Mouse (Mus musculus) embryonic facial prominence, embryonic 15.5 days (tissue): ENCODE measurements around the gene Cnst. TPM values are rescaled to one million over a fixed set of nuclear protein-coding genes. Genes with fewer than 3 reads are reported as not detected.

Experiments
- ATAC-seq: fragments of 200-750 bp; cut with Nextera tagmentation; 2 replicates; pipeline ENCODE4 v1.8.0; 2017; ENCODE audit warnings: low read depth, moderate TSS enrichment; ENCODE audit not compliant: insufficient number of reproducible peaks, low FRiP score, low TSS enrichment
- H3K27ac ChIP-seq: fragments of 300-500 bp; sonication (generic); replicated peaks from 2 replicates; pipeline ENCODE4 v1.5.1; 2015; ENCODE audit warnings: mild to moderate bottlenecking, inconsistent platforms
- H3K27me3 ChIP-seq: fragments of 300-500 bp; sonication (generic); 2 replicates; pipeline ENCODE4 v1.6.1; 2015; ENCODE audit warnings: inconsistent platforms
- H3K36me3 ChIP-seq: fragments of 300-500 bp; sonication (generic); 2 replicates; pipeline ENCODE4 v1.6.1; 2015; ENCODE audit warnings: mild to moderate bottlenecking, inconsistent platforms
- H3K4me1 ChIP-seq: fragments of 300-500 bp; sonication (generic); 2 replicates; pipeline ENCODE4 v1.6.1; 2015; ENCODE audit warnings: inconsistent platforms
- H3K4me2 ChIP-seq: fragments of 300-500 bp; sonication (generic); replicated peaks from 2 replicates; pipeline ENCODE4 v1.6.1; 2015; ENCODE audit warnings: mild to moderate bottlenecking, inconsistent platforms
- H3K4me3 ChIP-seq: fragments of 300-500 bp; sonication (generic); replicated peaks from 2 replicates; pipeline ENCODE4 v1.5.1; 2015; ENCODE audit warnings: mild to moderate bottlenecking, inconsistent platforms
- H3K9ac ChIP-seq: fragments of 300-500 bp; sonication (generic); 2 replicates; pipeline ENCODE4 v1.6.1; 2015; ENCODE audit warnings: inconsistent platforms
- H3K9me3 ChIP-seq: fragments of 300-500 bp; sonication (generic); replicated peaks from 2 replicates; pipeline ENCODE4 v1.6.1; 2016; ENCODE audit warnings: inconsistent platforms
- WGBS: fragments of 180-500 bp; shearing (Covaris S2); methylation state at CpG from one replicate; pipeline ENCODE4 v1.1.7; 2015; 5-methylcytosine and 5-hydroxymethylcytosine counted together
- polyA plus RNA-seq: library from polyadenylated mRNA; unstranded; fragments of >200 nt; fragmentation: Nextera tagmentation; extraction: Ambion mirVana; gene quantifications from 2 replicates; pipeline ENCODE4 v1.2.1, GENCODE M21; 2015

The Cnst gene
- polyA plus RNA-seq, 1 experiment from 2014 or later, result 16.7 TPM

- no peaks in the 10 kb centered on the region for H3K36me3 ChIP-seq
- no peak overlapping the region for H3K4me2 ChIP-seq
- H3K9ac ChIP-seq, result no peak overlapping the region
- no peaks in the 10 kb centered on the region for H3K9me3 ChIP-seq
- H3K4me1 ChIP-seq, result peaks cover 5% of the 10 kb centered on the region; the same call in 1 of the 2 replicates
- 72% methylated on average over 3 of the region's 3 CpGs for WGBS
- no peaks in the 10 kb centered on the region for H3K27me3 ChIP-seq
- no peak overlapping the region for H3K27ac ChIP-seq
- ATAC-seq, result no peak
- no peak overlapping the region for H3K4me3 ChIP-seq
Measured at GRCm38 (mm10) chr1:179649324-179649723, 103.2 kb downstream of the Cnst start.

DNA sequence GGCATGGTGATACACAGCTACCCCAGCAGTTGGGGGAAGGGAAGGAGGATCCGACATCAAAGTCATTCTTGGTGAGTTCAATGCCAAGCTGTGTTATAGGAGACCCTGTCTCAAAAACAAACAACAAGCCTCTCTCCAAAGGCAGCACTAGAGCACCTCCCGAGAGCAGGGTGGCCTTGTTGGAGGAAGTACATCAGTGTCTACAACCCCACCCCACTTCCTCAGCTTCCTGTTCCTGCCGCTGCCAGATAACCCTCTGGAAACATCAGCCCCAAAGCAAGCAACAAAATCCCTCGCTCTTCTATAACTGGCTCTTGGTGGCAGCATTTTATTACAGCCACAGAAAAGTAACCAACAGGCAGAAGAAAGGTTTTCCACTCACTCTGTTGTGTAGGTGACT, 104.1 kb downstream of the Cnst start:
- no peak for ATAC-seq
- no peak overlapping the region for H3K4me2 ChIP-seq
- 60% methylated on average over 4 of the region's 4 CpGs for WGBS
- no peaks in the 10 kb centered on the region for H3K9me3 ChIP-seq
- H3K27ac ChIP-seq, result no peak overlapping the region
- H3K9ac ChIP-seq, result no peak overlapping the region
- H3K4me3 ChIP-seq, result no peak overlapping the region
- H3K4me1 ChIP-seq, result peaks cover 5% of the 10 kb centered on the region; the same call in 1 of the 2 replicates
- no peaks in the 10 kb centered on the region for H3K36me3 ChIP-seq
- H3K27me3 ChIP-seq, result no peaks in the 10 kb centered on the region

- Histone ChIP-seq H3K9me3 (no peaks in the 10 kb centered on the region), H3K4me2 (no peak overlapping the region), H3K36me3 (no peaks in the 10 kb centered on the region), H3K27ac (no peak overlapping the region), H3K4me1 (no peaks in the 10 kb centered on the region), H3K27me3 (no peaks in the 10 kb centered on the region), H3K4me3 (no peak overlapping the region), H3K9ac (no peak overlapping the region)
- 77% methylated on average over 5 of the region's 5 CpGs for WGBS
- ATAC-seq, result no peak
Measured at GRCm38 (mm10) chr1:179651224-179651623, 105.1 kb downstream of the Cnst start.

- Histone ChIP-seq H3K36me3 (no peaks in the 10 kb centered on the region), H3K27ac (no peak overlapping the region), H3K4me2 (no peak overlapping the region), H3K27me3 (no peaks in the 10 kb centered on the region), H3K9me3 (no peaks in the 10 kb centered on the region), H3K9ac (no peak overlapping the region), H3K4me3 (no peak overlapping the region), H3K4me1 (no peaks in the 10 kb centered on the region)
- ATAC-seq, result no peak
- WGBS, result 86% methylated on average over 5 of the region's 5 CpGs
Measured at GRCm38 (mm10) chr1:179663065-179663464, 116.9 kb downstream of the Cnst start.

GRCm38 (mm10) chr1:179664309-179664930, 118.2 kb downstream of the Cnst start:
- H3K4me2 ChIP-seq, result no peak overlapping the region
- H3K27ac ChIP-seq, result no peak overlapping the region
- peaks cover 7% of the 10 kb centered on the region for H3K4me1 ChIP-seq
- ATAC-seq, result no peak
- no peaks in the 10 kb centered on the region for H3K9me3 ChIP-seq
- H3K4me3 ChIP-seq, result no peak overlapping the region
- no peaks in the 10 kb centered on the region for H3K27me3 ChIP-seq
- 61% methylated on average over 4 of the region's 4 CpGs for WGBS
- H3K36me3 ChIP-seq, result no peaks in the 10 kb centered on the region
- H3K9ac ChIP-seq, result no peak overlapping the region

GRCm38 (mm10) chr1:179666971-179667370, 120.8 kb downstream of the Cnst start:
- H3K4me2 ChIP-seq, result peak overlapping the region; percentile 81; the same call in 1 of the 2 replicates
- 0 out of 2 replicates have a peak, but pooled peaks cover 4% of the 10 kb centered on the region for H3K36me3 ChIP-seq
- H3K27me3 ChIP-seq, result no peaks in the 10 kb centered on the region
- H3K9ac ChIP-seq, result no peak overlapping the region
- peak overlapping the region; percentile 84; the same call in 1 of the 2 replicates for H3K27ac ChIP-seq
- no peaks in the 10 kb centered on the region for H3K9me3 ChIP-seq
- ATAC-seq, result no peak
- 59% methylated on average over 2 of the region's 2 CpGs for WGBS
- no peak overlapping the region for H3K4me3 ChIP-seq
- H3K4me1 ChIP-seq, result peaks cover 14% of the 10 kb centered on the region

- peak overlapping the region; percentile 81 for H3K4me2 ChIP-seq
- no peak for ATAC-seq
- H3K4me1 ChIP-seq, result peaks cover 14% of the 10 kb centered on the region
- H3K27me3 ChIP-seq, result no peaks in the 10 kb centered on the region
- peak overlapping the region; percentile 84 for H3K27ac ChIP-seq
- no peaks in the 10 kb centered on the region for H3K9me3 ChIP-seq
- 0 out of 2 replicates have a peak, but pooled peaks cover 4% of the 10 kb centered on the region for H3K36me3 ChIP-seq
- WGBS, result 3% methylated on average over 7 of the region's 7 CpGs
- H3K9ac ChIP-seq, result peak overlapping the region; percentile 74
- peak overlapping the region; percentile 78 for H3K4me3 ChIP-seq
Measured at GRCm38 (mm10) chr1:179667450-179667849, 121.3 kb downstream of the Cnst start.

DNA sequence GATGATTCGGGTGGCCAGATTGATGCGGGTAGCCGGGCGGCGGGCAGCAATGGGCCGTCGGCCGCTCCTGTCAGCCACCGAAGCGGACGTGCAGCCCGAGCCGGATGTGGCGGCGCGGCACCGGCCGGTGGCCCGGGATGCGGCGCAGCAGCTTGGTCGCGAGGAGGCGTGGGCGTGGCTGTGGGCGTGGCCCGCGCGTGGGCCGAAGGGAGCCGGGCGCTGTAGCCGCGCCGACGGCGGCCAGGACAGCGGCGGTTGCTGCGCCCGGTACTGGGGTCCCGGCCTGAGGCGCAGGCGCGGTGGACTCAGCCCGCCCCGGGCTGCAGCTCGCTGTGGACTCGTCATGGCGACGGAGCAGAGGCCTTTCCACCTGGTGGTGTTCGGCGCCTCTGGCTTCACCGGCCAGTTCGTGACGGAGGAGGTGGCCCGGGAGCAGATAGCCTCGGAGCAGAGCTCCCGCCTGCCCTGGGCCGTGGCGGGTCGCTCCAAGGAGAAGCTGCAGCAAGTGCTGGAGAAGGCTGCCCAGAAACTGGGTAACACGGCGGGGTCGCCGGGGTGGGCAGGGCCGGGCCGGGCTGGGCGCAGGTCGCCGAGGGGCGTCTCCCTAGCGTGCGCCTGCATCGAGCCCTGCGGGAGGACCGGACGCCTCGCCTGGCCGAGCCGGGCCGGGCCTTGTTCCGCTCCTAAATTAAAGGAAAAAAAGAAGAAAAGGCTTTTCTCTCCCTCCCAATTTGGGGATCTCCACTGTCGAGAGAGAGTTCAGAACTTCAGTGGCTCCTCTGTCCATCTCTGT, 122.0 kb downstream of the Cnst start, which contains the start of gene Sccpdh:
Gene Sccpdh (plus strand): TSS at position 198 of the 793 bp plus-strand sequence.
- Histone ChIP-seq H3K9me3 (no peaks in the 10 kb centered on the region), H3K9ac (peak within 1 kb of the TSS; percentile 74), H3K27me3 (no peaks in the 10 kb centered on the region), H3K4me2 (peak within 1 kb of the TSS; percentile 81), H3K27ac (peak within 1 kb of the TSS; percentile 84), H3K4me3 (peak within 1 kb of the TSS; percentile 78), H3K4me1 (peaks cover 14% of the 10 kb centered on the region), H3K36me3 (0 out of 2 replicates have a peak, but pooled peaks cover 4% of the 10 kb centered on the region)
- peak; percentile 96 for ATAC-seq
- under 1% methylated on average over 84 of the region's 84 CpGs for WGBS

- ATAC-seq, result no peak
Measured at GRCm38 (mm10) chr1:179668836-179669537, 122.8 kb downstream of the Cnst start.

DNA sequence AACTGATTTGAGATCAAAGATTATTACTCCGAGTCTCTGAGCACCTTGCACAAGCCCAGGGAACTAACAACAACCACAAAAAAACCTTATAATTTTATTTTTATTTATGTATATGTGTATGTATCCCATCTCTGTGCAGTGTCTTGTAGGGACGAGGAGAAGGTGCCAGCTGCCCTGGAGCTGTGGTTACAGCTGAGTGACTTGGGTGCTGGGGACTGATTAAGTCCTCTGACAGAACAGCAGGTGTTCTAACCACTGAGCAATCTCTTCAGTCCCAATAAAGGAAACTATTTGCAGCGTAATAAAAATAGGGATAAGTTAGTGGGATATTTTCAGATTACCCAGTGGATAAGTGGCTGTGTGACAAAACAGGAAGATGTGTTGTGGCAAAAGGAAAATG, 128.2 kb downstream of the Cnst start:
- no peaks in the 10 kb centered on the region for H3K9me3 ChIP-seq
- H3K4me3 ChIP-seq, result no peak overlapping the region
- no peak for ATAC-seq
- no peak overlapping the region for H3K4me2 ChIP-seq
- H3K9ac ChIP-seq, result no peak overlapping the region
- no peak overlapping the region for H3K27ac ChIP-seq
- whole genome bisulfite sequencing, result 87% methylated on average over 3 of the region's 3 CpGs
- peaks cover 8% of the 10 kb centered on the region for H3K4me1 ChIP-seq
- H3K36me3 ChIP-seq, result peaks cover 26% of the 10 kb centered on the region; the same call in 1 of the 2 replicates
- no peaks in the 10 kb centered on the region for H3K27me3 ChIP-seq

More at GRCm38 (mm10) chr1:179668836-179669537, 122.8 kb downstream of the Cnst start:
- peak overlapping the region; percentile 74 for H3K9ac ChIP-seq
- peaks cover 14% of the 10 kb centered on the region for H3K4me1 ChIP-seq
- peak overlapping the region; percentile 78 for H3K4me3 ChIP-seq
- peak overlapping the region; percentile 84 for H3K27ac ChIP-seq
- no peaks in the 10 kb centered on the region for H3K9me3 ChIP-seq
- H3K4me2 ChIP-seq, result peak overlapping the region; percentile 81
- H3K36me3 ChIP-seq, result peaks cover 5% of the 10 kb centered on the region; the same call in 1 of the 2 replicates
- no peaks in the 10 kb centered on the region for H3K27me3 ChIP-seq
- 14% methylated on average over 12 of the region's 12 CpGs for WGBS

- H3K4me3 ChIP-seq, result no peak overlapping the region
- WGBS, result 91% methylated on average over 2 of the region's 2 CpGs
- no peaks in the 10 kb centered on the region for H3K9me3 ChIP-seq
- ATAC-seq, result no peak
- H3K4me2 ChIP-seq, result no peak overlapping the region
- H3K27me3 ChIP-seq, result no peaks in the 10 kb centered on the region
- H3K36me3 ChIP-seq, result peaks cover 40% of the 10 kb centered on the region; the same call in 1 of the 2 replicates
- no peak overlapping the region for H3K27ac ChIP-seq
- H3K9ac ChIP-seq, result no peak overlapping the region
- no peaks in the 10 kb centered on the region for H3K4me1 ChIP-seq
Measured at GRCm38 (mm10) chr1:179677031-179677430, 130.9 kb downstream of the Cnst start.
